Mouse (Mus musculus): ENCODE measurements around the gene Speer4f2.
"Not testable (repeated sequence)": the region's sequence is repeated elsewhere in the genome, so short reads cannot be mapped to it uniquely, and the experiment has no call there.

Speer4f2 gene

GRCm38 (mm10) chr5:17372880-17373279, at the start of gene Speer4f2:
Speer4f2 (plus strand) TSS chr5:17373180.
- not testable (repeated sequence) for DNase-seq

GRCm38 (mm10) chr5:17328946-17329566, 43.9 kb upstream of the Speer4f2 start:
- no peak for DNase-seq

- no peak for DNase-seq
These were observed 38.1 kb upstream of the Speer4f2 start for GRCm38 (mm10) chr5:17334836-17335235.

GRCm38 (mm10) chr5:17345741-17346140, 27.2 kb upstream of the Speer4f2 start:
- DNase-seq: not testable (repeated sequence)

GRCm38 (mm10) chr5:17359394-17359999, 13.5 kb upstream of the Speer4f2 start:
- no peak for DNase-seq

GRCm38 (mm10) chr5:17389926-17390325, 16.9 kb downstream of the Speer4f2 start:
- DNase-seq: no peak

GRCm38 (mm10) chr5:17391207-17391606, 18.2 kb downstream of the Speer4f2 start:
- no peak for DNase-seq

- DNase-seq: no peak
These were observed 27.6 kb downstream of the Speer4f2 start for GRCm38 (mm10) chr5:17400571-17400970.

GRCm38 (mm10) chr5:17401206-17402077, 28.5 kb downstream of the Speer4f2 start:
- no peak for DNase-seq

- DNase-seq: no peak
These were observed 29.5 kb downstream of the Speer4f2 start for GRCm38 (mm10) chr5:17402330-17403125.

GRCm38 (mm10) chr5:17403584-17403983, 30.6 kb downstream of the Speer4f2 start:
- DNase-seq: no peak

GRCm38 (mm10) chr5:17408924-17409660, 36.1 kb downstream of the Speer4f2 start:
- no peak for DNase-seq

- DNase-seq: no peak
These were observed 44.2 kb downstream of the Speer4f2 start for GRCm38 (mm10) chr5:17417201-17417600.

GRCm38 (mm10) chr5:17419215-17419820, 46.3 kb downstream of the Speer4f2 start:
- DNase-seq: no peak

- no peak for DNase-seq
These were observed 46.9 kb downstream of the Speer4f2 start for GRCm38 (mm10) chr5:17419921-17420320.

GRCm38 (mm10) chr5:17422225-17422624, 49.2 kb downstream of the Speer4f2 start:
- DNase-seq: no peak

- DNase-seq: no peak
These were observed 54.0 kb downstream of the Speer4f2 start for GRCm38 (mm10) chr5:17426930-17427329.
